Mouse (Mus musculus): ENCODE measurements around the gene Itpr2. TPM values are rescaled to one million over a fixed set of nuclear protein-coding genes. Genes with fewer than 3 reads are reported as not detected.

Gene Itpr2
- polyA plus RNA-seq, 1 experiment from 2014 or later = 8.0 TPM

DNA sequence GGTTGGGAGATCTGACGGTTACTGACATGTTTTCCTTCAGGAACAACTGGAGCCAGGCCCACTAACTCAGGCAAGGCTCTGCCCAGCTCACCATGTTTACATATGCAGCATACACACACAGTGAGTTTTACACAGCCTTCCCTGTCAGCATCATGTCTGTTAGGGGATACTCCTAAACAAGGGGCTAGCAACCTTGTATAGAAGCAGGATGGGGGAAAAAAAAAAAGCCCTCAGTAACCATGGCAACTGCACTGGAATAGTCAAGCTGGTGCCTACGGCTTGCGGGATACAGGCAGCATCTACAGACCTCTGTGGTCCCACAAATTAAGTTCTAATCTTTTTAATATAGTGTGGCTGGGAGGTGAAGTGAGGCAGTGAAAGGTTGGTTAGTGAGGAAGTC lies 266.9 kb downstream of the Itpr2 start:
- Histone ChIP-seq H3K36me3 (no peaks in the 10 kb centered on the region), H3K4me3 (no peak overlapping the region), H3K4me1 (peaks cover 8% of the 10 kb centered on the region), H3K4me2 (replicated peaks) (no peak overlapping the region), H3K9me3 (replicated peaks) (no peaks in the 10 kb centered on the region), H3K27me3 (no peaks in the 10 kb centered on the region), H3K27ac (0 out of 2 replicates have a peak overlapping the region, but pooled peaks have one; percentile 53), H3K9ac (no peak overlapping the region)
- 54% methylated on average over 3 of the region's 3 CpGs for WGBS
- ATAC-seq (ENCODE audit: low FRiP score) = no peak

- 79% methylated on average over 1 of the region's 1 CpGs for WGBS
- H3K4me1 ChIP-seq = peaks cover 12% of the 10 kb centered on the region
- no peaks in the 10 kb centered on the region for H3K9me3 ChIP-seq (replicated peaks)
- H3K27me3 ChIP-seq = no peaks in the 10 kb centered on the region
- no peak overlapping the region for H3K4me3 ChIP-seq
- ATAC-seq (ENCODE audit: low FRiP score) = no peak
- H3K27ac ChIP-seq = no peak overlapping the region
- no peak overlapping the region for H3K4me2 ChIP-seq (replicated peaks)
- H3K9ac ChIP-seq = no peak overlapping the region
- no peaks in the 10 kb centered on the region for H3K36me3 ChIP-seq
These were observed 267.6 kb downstream of the Itpr2 start for GRCm38 (mm10) chr6:146234417-146234816.

DNA sequence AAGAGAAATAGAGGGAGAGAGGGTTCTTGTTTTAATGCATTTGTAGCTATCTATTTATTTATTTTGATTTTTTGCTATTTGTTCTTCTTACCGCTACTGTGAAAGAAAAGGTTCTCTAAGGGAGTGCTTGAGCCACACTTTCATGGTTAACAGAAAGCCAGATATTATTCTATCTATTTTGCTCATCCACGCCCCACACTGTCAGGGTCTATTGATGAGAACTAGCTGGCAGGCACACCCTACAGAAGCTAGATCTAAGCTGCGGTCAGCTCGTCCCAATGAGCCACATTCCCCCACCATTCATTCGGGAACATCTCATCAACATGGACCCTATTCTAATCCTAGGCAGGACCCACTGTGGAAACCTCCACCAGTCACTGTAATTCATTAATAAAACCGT lies 271.1 kb downstream of the Itpr2 start:
- H3K4me2 ChIP-seq (replicated peaks) = no peak overlapping the region
- peaks cover 13% of the 10 kb centered on the region for H3K4me1 ChIP-seq
- 93% methylated on average over 6 of the region's 6 CpGs for WGBS
- H3K9ac ChIP-seq = no peak overlapping the region
- ATAC-seq (ENCODE audit: low FRiP score) = no peak
- H3K27me3 ChIP-seq = no peaks in the 10 kb centered on the region
- no peak overlapping the region for H3K4me3 ChIP-seq
- no peaks in the 10 kb centered on the region for H3K9me3 ChIP-seq (replicated peaks)
- H3K36me3 ChIP-seq = no peaks in the 10 kb centered on the region
- H3K27ac ChIP-seq = no peak overlapping the region

GRCm38 (mm10) chr6:146230373-146230788 lies 271.6 kb downstream of the Itpr2 start:
- WGBS = 63% methylated on average over 9 of the region's 9 CpGs
- Histone ChIP-seq H3K4me1 (peaks cover 9% of the 10 kb centered on the region), H3K4me3 (no peak overlapping the region)

GRCm38 (mm10) chr6:146229967-146230366 lies 272.1 kb downstream of the Itpr2 start:
- H3K9me3 ChIP-seq (replicated peaks) = no peaks in the 10 kb centered on the region

More at GRCm38 (mm10) chr6:146230373-146230788, 271.6 kb downstream of the Itpr2 start:
- no peak overlapping the region for H3K27ac ChIP-seq
- H3K27me3 ChIP-seq = no peaks in the 10 kb centered on the region
- no peaks in the 10 kb centered on the region for H3K9me3 ChIP-seq (replicated peaks)
- no peak overlapping the region for H3K4me2 ChIP-seq (replicated peaks)
- no peak for ATAC-seq (ENCODE audit: low FRiP score)
- no peak overlapping the region for H3K9ac ChIP-seq
- H3K36me3 ChIP-seq = no peaks in the 10 kb centered on the region

GRCm38 (mm10) chr6:146229519-146229918 lies 272.5 kb downstream of the Itpr2 start:
- Histone ChIP-seq H3K4me1 (peaks cover 4% of the 10 kb centered on the region; the same call in 1 of the 2 replicates), H3K36me3 (no peaks in the 10 kb centered on the region), H3K4me3 (no peak overlapping the region), H3K27me3 (no peaks in the 10 kb centered on the region), H3K9ac (no peak overlapping the region), H3K9me3 (replicated peaks) (no peaks in the 10 kb centered on the region), H3K4me2 (replicated peaks) (no peak overlapping the region), H3K27ac (no peak overlapping the region)
- no peak for ATAC-seq (ENCODE audit: low FRiP score)
- whole genome bisulfite sequencing = 68% methylated on average over 9 of the region's 9 CpGs

More at GRCm38 (mm10) chr6:146229967-146230366, 272.1 kb downstream of the Itpr2 start:
- H3K4me2 ChIP-seq (replicated peaks) = no peak overlapping the region
- H3K27me3 ChIP-seq = no peaks in the 10 kb centered on the region
- WGBS = 89% methylated on average over 2 of the region's 2 CpGs
- H3K4me3 ChIP-seq = no peak overlapping the region
- H3K4me1 ChIP-seq = peaks cover 5% of the 10 kb centered on the region
- ATAC-seq (ENCODE audit: low FRiP score) = no peak
- H3K27ac ChIP-seq = no peak overlapping the region
- no peak overlapping the region for H3K9ac ChIP-seq
- H3K36me3 ChIP-seq = no peaks in the 10 kb centered on the region

GRCm38 (mm10) chr6:146228048-146228447 lies 274.0 kb downstream of the Itpr2 start:
- 88% methylated on average over 3 of the region's 3 CpGs for WGBS
- no peaks in the 10 kb centered on the region for H3K36me3 ChIP-seq
- no peak overlapping the region for H3K9ac ChIP-seq
- no peak for ATAC-seq (ENCODE audit: low FRiP score)
- no peaks in the 10 kb centered on the region for H3K9me3 ChIP-seq (replicated peaks)
- no peak overlapping the region for H3K4me2 ChIP-seq (replicated peaks)
- H3K27me3 ChIP-seq = no peaks in the 10 kb centered on the region
- H3K27ac ChIP-seq = no peak overlapping the region
- H3K4me3 ChIP-seq = no peak overlapping the region
- peaks cover 4% of the 10 kb centered on the region; the same call in 1 of the 2 replicates for H3K4me1 ChIP-seq

DNA sequence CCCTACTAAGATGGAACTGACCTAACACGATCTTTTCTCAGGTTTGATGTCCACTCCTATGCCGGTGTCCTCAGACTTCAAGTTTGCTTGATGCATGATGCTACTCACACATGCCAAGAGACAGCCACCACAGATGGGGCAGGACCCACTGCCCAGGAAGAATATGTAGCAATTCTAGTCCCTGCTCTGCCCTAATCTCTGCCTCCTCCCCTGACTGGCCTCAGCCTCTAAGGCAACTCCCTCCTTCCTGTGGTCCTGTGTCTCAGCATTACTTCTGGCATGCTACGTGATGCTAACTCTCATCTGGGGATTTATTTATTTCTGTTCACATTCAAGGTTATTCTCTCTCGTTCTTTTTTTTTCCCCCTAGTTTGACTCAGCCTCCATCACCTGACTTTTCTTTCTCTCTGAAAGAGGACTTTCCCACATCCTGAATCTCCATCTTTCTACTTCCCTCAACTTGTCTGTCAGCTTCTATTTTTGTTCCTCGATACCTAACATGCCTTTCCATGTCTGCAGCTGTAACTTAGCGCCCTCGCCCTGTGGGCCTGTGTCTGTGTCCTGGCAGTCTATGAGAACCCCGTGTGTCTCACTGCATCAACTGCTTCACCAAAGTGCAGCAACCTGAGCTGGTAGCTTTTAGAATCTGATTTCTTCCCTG lies 279.5 kb downstream of the Itpr2 start:
- H3K27me3 ChIP-seq = 0 out of 2 replicates have a peak, but pooled peaks cover 3% of the 10 kb centered on the region
- no peak overlapping the region for H3K9ac ChIP-seq
- peaks cover 3% of the 10 kb centered on the region for H3K4me1 ChIP-seq
- 78% methylated on average over 8 of the region's 8 CpGs for WGBS
- no peaks in the 10 kb centered on the region for H3K9me3 ChIP-seq (replicated peaks)
- H3K4me3 ChIP-seq = no peak overlapping the region
- H3K36me3 ChIP-seq = no peaks in the 10 kb centered on the region
- no peak for ATAC-seq (ENCODE audit: low FRiP score)
- no peak overlapping the region for H3K27ac ChIP-seq
- H3K4me2 ChIP-seq (replicated peaks) = no peak overlapping the region

DNA sequence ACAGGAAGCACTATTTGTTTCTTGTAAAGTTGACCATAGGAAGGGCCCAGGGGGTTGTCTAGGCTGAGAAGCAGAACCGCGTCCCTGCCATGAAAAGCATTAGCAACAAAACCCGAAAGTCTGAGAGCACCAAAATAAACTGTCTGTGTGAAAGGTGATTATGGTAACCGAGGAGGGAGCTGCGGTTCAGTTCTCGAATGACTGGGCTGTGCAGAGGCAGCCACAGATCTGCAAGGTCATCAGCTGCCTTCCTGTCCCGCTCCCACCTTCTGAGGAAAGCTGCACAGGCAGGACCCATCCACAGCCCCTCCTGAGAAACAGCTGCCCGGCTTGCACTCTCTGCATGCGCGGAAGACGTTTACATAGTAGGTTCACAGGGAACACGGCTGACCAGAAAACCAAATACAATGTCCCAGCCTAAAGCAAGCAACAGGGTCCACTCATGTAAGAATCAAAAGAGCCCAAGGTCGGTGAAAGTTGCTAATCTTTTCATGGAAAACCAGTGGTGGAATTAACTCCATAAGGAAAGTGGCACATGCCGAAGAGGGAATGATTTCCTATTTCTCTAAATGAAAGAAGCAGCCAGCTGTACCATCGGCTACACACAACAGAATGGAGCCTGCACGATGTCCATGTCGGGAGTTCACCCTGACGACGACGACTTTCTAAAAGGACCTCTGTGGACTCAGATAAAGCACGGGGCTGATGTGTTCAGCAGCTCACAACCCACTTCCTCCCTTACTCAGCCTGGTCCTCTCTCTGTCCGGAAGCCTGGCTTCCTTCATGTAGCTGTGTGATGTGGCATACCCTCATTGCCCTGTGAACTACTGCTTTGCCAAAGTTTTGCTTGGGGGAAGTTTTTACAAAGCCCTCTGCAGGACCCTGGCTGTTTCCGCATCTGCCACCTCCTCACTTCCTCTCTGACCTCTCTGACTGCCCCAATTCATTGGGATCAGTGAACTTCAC lies 280.4 kb downstream of the Itpr2 start:
- H3K36me3 ChIP-seq = no peaks in the 10 kb centered on the region
- H3K9me3 ChIP-seq (replicated peaks) = no peaks in the 10 kb centered on the region
- H3K27ac ChIP-seq = no peak overlapping the region
- no peak overlapping the region for H3K4me2 ChIP-seq (replicated peaks)
- ATAC-seq (ENCODE audit: low FRiP score) = no peak
- 0 out of 2 replicates have a peak, but pooled peaks cover 3% of the 10 kb centered on the region for H3K27me3 ChIP-seq
- peaks cover 3% of the 10 kb centered on the region for H3K4me1 ChIP-seq
- no peak overlapping the region for H3K4me3 ChIP-seq
- H3K9ac ChIP-seq = no peak overlapping the region
- WGBS = 53% methylated on average over 23 of the region's 23 CpGs

- Histone ChIP-seq H3K4me2 (replicated peaks) (no peak overlapping the region), H3K9me3 (replicated peaks) (no peaks in the 10 kb centered on the region), H3K4me3 (no peak overlapping the region), H3K27ac (no peak overlapping the region), H3K4me1 (peaks cover 5% of the 10 kb centered on the region), H3K27me3 (0 out of 2 replicates have a peak, but pooled peaks cover 3% of the 10 kb centered on the region), H3K36me3 (no peaks in the 10 kb centered on the region), H3K9ac (no peak overlapping the region)
- no peak for ATAC-seq (ENCODE audit: low FRiP score)
- WGBS = 77% methylated on average over 5 of the region's 5 CpGs
These were observed 282.0 kb downstream of the Itpr2 start for GRCm38 (mm10) chr6:146220071-146220470.

DNA sequence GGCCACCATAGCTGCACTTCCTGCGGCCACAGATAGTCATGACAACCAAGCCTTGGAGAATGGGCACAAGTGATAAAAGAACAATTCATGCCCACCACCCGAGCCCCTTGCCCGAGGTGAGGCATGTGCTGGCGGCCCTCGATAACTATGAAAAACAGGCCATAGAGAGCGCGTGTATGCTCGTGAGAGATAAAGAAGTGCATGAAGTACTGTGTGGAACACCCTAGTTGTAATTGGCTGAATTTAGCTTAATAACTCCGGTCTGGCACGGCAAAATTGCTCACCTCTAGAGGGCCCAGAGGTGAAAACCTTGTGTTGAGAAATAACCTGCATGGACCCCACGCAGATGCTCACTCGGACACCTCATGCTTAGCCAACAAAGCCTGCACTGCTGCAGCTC lies 282.5 kb downstream of the Itpr2 start:
- Histone ChIP-seq H3K4me3 (no peak overlapping the region), H3K4me1 (peaks cover 5% of the 10 kb centered on the region), H3K9ac (no peak overlapping the region), H3K36me3 (no peaks in the 10 kb centered on the region), H3K9me3 (replicated peaks) (no peaks in the 10 kb centered on the region), H3K27me3 (0 out of 2 replicates have a peak, but pooled peaks cover 3% of the 10 kb centered on the region), H3K4me2 (replicated peaks) (no peak overlapping the region), H3K27ac (no peak overlapping the region)
- WGBS = 91% methylated on average over 12 of the region's 12 CpGs
- ATAC-seq (ENCODE audit: low FRiP score) = no peak

DNA sequence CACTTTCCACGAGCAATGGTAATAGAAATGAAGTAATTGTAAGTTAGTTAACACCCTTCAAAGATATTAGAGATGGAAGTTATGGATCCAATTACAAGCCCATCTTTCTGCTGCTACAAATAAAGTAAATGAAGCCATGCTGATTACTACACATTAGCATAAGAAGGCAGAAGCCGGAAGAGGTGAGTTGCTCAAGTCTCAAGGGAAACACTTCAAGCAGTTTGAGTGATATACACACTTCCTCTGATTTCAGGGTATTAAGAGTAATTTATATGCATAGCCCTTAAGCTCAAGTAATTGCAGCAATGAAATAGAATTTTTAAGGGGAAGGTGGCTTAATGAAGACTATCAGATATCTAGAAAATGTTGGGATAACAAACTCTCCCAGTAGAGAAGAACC lies 286.7 kb downstream of the Itpr2 start:
- Histone ChIP-seq H3K9ac (no peak overlapping the region), H3K36me3 (no peaks in the 10 kb centered on the region), H3K27ac (no peak overlapping the region), H3K4me3 (no peak overlapping the region), H3K4me2 (replicated peaks) (no peak overlapping the region), H3K27me3 (no peaks in the 10 kb centered on the region), H3K4me1 (peaks cover 2% of the 10 kb centered on the region; the same call in 1 of the 2 replicates), H3K9me3 (replicated peaks) (no peaks in the 10 kb centered on the region)
- 65% methylated on average over 2 of the region's 2 CpGs for WGBS
- ATAC-seq (ENCODE audit: low FRiP score) = no peak

All from hindbrain, embryonic 12.5 days (tissue).